Mouse (Mus musculus): ENCODE results near the gene Nxf1. TPM values are rescaled to one million over a fixed set of nuclear protein-coding genes. Genes with fewer than 3 reads are reported as not detected.

The Nxf1 gene
- 159 and 160 TPM in 2 replicates for polyA plus RNA-seq (2015; fragmentation: Nextera tagmentation; extraction: Ambion mirVana)

DNA sequence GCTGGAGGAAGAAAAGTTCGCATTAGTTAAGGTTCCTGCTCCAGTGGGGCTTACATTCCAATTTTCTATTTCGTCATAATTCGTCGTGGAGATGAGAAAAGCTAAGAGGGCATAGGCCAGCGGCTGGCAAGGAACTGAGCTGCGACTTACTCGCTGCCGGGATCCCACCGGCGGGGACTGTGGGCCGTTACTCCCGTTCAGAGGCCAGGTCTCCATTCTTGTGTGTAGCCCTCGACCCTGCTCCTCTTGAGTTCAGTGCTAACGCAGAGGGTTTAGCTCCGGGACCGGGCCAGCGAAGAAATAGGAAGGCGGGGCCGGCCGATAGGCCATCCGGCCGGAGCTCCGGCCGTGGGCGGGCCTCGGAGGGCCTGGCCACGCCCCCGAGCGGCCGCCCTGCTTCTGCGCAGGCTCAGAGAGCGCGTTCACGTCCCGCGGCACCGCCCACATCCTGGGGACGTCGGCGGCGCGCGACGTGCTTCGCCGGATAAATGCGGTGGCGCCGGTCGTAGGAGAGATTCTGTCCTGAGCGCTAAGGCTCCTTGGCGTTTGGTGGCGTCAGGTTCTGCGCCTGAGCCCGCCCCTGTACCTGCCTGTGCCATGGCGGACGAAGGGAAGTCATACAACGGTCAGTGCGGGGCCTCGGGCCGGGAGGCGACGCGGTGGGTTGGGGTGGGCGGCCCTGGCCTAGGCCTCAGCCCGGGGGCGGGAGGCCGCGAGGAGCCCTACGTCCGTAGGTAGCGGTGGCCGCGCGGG lies at the start of gene Nxf1:
Nxf1 (plus strand) TSS at position 439 of the 753 bp plus-strand sequence.
- Histone ChIP-seq H3K36me3 (peaks cover 18% of the 10 kb centered on the region), H3K4me2 (peak within 1 kb of the TSS; percentile 61), H3K27ac (peak within 1 kb of the TSS; percentile 92), H3K4me1 (peaks cover 6% of the 10 kb centered on the region; the same call in 1 of the 2 replicates), H3K9me3 (no peaks in the 10 kb centered on the region), H3K4me3 (replicated peaks) (peak within 1 kb of the TSS; percentile 96), H3K9ac (peak within 1 kb of the TSS; percentile 94), H3K27me3 (replicated peaks) (no peaks in the 10 kb centered on the region)
- WGBS = under 1% methylated on average over 75 of the region's 75 CpGs
- peak; percentile 96 for ATAC-seq (ENCODE audit: insufficient read depth, low FRiP score, low read depth)

DNA sequence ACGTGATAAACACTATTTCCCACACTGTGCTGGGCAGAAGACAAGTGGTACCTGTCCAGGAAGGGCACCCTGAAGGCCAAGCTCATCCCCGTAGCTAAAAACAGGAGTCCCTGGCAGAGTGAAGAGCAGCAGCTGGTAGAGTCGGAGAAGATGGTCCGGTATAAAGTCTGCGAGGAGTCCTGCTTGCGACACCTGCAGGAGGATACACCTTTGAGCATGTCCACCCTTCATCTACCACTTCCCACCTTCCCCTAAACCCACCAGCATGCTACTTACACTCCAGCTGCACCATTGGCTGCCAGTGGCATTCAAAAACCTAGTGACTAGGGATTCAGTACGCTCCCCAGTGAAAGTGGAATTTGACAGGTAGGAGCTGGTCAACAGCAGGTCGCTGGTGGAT lies 47.9 kb upstream of the Nxf1 start:
- no peaks in the 10 kb centered on the region for H3K27me3 ChIP-seq (replicated peaks)
- peaks cover 32% of the 10 kb centered on the region for H3K36me3 ChIP-seq
- H3K4me2 ChIP-seq = no peak overlapping the region
- no peak overlapping the region for H3K9ac ChIP-seq
- H3K9me3 ChIP-seq = no peaks in the 10 kb centered on the region
- H3K4me3 ChIP-seq (replicated peaks) = no peak overlapping the region
- peaks cover 15% of the 10 kb centered on the region for H3K4me1 ChIP-seq
- WGBS = 86% methylated on average over 8 of the region's 8 CpGs
- no peak for ATAC-seq (ENCODE audit: insufficient read depth, low FRiP score, low read depth)
- H3K27ac ChIP-seq = no peak overlapping the region

DNA sequence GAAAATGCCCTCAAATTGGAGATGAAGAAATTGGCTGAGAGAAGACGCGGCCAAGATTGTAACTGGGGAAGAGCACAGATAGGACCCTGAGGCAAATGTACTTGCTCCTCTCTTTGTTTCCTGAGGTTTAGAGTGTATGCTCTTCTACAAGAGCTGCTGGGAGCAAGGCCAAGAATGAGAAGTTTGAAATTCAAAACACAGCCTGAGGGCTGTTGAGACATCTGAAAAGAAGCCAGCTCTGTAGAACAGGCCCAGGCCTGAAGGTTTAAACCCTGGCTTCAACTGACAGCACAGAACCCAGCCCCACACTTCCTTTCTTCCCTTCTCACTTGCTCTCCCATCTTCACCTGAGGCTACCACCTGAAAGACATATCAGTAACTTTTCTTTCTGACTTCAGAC lies 46.8 kb upstream of the Nxf1 start:
- no peaks in the 10 kb centered on the region for H3K27me3 ChIP-seq (replicated peaks)
- H3K36me3 ChIP-seq = peaks cover 32% of the 10 kb centered on the region
- ATAC-seq (ENCODE audit: insufficient read depth, low FRiP score, low read depth) = no peak
- H3K9me3 ChIP-seq = no peaks in the 10 kb centered on the region
- WGBS = 79% methylated on average over 2 of the region's 2 CpGs
- peaks cover 19% of the 10 kb centered on the region for H3K4me1 ChIP-seq
- no peak overlapping the region for H3K9ac ChIP-seq
- H3K27ac ChIP-seq = peak overlapping the region; percentile 48; the same call in 1 of the 2 replicates
- H3K4me3 ChIP-seq (replicated peaks) = no peak overlapping the region
- no peak overlapping the region for H3K4me2 ChIP-seq

GRCm38 (mm10) chr19:8711506-8711905 lies 45.4 kb upstream of the Nxf1 start:
- Histone ChIP-seq H3K27ac (peak overlapping the region; percentile 92), H3K9ac (peak overlapping the region; percentile 32; the same call in 1 of the 2 replicates), H3K4me1 (peaks cover 19% of the 10 kb centered on the region)

GRCm38 (mm10) chr19:8711949-8712869 lies 44.7 kb upstream of the Nxf1 start:
- H3K4me1 ChIP-seq = peaks cover 19% of the 10 kb centered on the region
- H3K9ac ChIP-seq = peak overlapping the region; percentile 70; the same call in 1 of the 2 replicates
- no peaks in the 10 kb centered on the region for H3K27me3 ChIP-seq (replicated peaks)
- H3K4me3 ChIP-seq (replicated peaks) = peak overlapping the region; percentile 92
- no peaks in the 10 kb centered on the region for H3K9me3 ChIP-seq
- H3K36me3 ChIP-seq = peaks cover 27% of the 10 kb centered on the region
- WGBS = 48% methylated on average over 10 of the region's 10 CpGs
- no peak for ATAC-seq (ENCODE audit: insufficient read depth, low FRiP score, low read depth)
- H3K27ac ChIP-seq = peak overlapping the region; percentile 92
- peak overlapping the region; percentile 73 for H3K4me2 ChIP-seq

More at GRCm38 (mm10) chr19:8711506-8711905, 45.4 kb upstream of the Nxf1 start:
- Histone ChIP-seq H3K4me3 (replicated peaks) (peak overlapping the region; percentile 92), H3K27me3 (replicated peaks) (no peaks in the 10 kb centered on the region), H3K36me3 (peaks cover 31% of the 10 kb centered on the region), H3K4me2 (peak overlapping the region; percentile 73), H3K9me3 (no peaks in the 10 kb centered on the region)
- no peak for ATAC-seq (ENCODE audit: insufficient read depth, low FRiP score, low read depth)
- 59% methylated on average over 4 of the region's 4 CpGs for WGBS

GRCm38 (mm10) chr19:8712870-8713305 lies 44.0 kb upstream of the Nxf1 start:
- under 1% methylated on average over 13 of the region's 13 CpGs for WGBS
- peaks cover 21% of the 10 kb centered on the region for H3K36me3 ChIP-seq

GRCm38 (mm10) chr19:8713306-8713996 lies 43.4 kb upstream of the Nxf1 start:
- H3K27ac ChIP-seq = peak overlapping the region; percentile 92
- no peaks in the 10 kb centered on the region for H3K27me3 ChIP-seq (replicated peaks)
- peak overlapping the region; percentile 73 for H3K4me2 ChIP-seq
- peaks cover 16% of the 10 kb centered on the region for H3K36me3 ChIP-seq
- peaks cover 19% of the 10 kb centered on the region for H3K4me1 ChIP-seq
- peak; percentile 90 for ATAC-seq (ENCODE audit: insufficient read depth, low FRiP score, low read depth)
- peak overlapping the region; percentile 70 for H3K9ac ChIP-seq
- no peaks in the 10 kb centered on the region for H3K9me3 ChIP-seq
- WGBS = under 1% methylated on average over 51 of the region's 51 CpGs
- H3K4me3 ChIP-seq (replicated peaks) = peak overlapping the region; percentile 92

More at GRCm38 (mm10) chr19:8712870-8713305, 44.0 kb upstream of the Nxf1 start:
- peak overlapping the region; percentile 92 for H3K4me3 ChIP-seq (replicated peaks)
- ATAC-seq (ENCODE audit: insufficient read depth, low FRiP score, low read depth) = peak; percentile 27; the same call in 1 of the 2 replicates
- H3K9me3 ChIP-seq = no peaks in the 10 kb centered on the region
- peaks cover 19% of the 10 kb centered on the region for H3K4me1 ChIP-seq
- H3K27ac ChIP-seq = peak overlapping the region; percentile 92
- no peaks in the 10 kb centered on the region for H3K27me3 ChIP-seq (replicated peaks)
- H3K9ac ChIP-seq = peak overlapping the region; percentile 70
- peak overlapping the region; percentile 73 for H3K4me2 ChIP-seq

GRCm38 (mm10) chr19:8713997-8714652 lies 42.7 kb upstream of the Nxf1 start:
- H3K4me3 ChIP-seq (replicated peaks) = peak overlapping the region; percentile 92
- H3K27me3 ChIP-seq (replicated peaks) = no peaks in the 10 kb centered on the region
- H3K9me3 ChIP-seq = no peaks in the 10 kb centered on the region
- H3K9ac ChIP-seq = peak overlapping the region; percentile 70; the same call in 1 of the 2 replicates
- H3K36me3 ChIP-seq = peaks cover 9% of the 10 kb centered on the region
- 6% methylated on average over 13 of the region's 13 CpGs for WGBS
- peak overlapping the region; percentile 73 for H3K4me2 ChIP-seq
- H3K27ac ChIP-seq = peak overlapping the region; percentile 92
- ATAC-seq (ENCODE audit: insufficient read depth, low FRiP score, low read depth) = no peak
- peaks cover 19% of the 10 kb centered on the region for H3K4me1 ChIP-seq

DNA sequence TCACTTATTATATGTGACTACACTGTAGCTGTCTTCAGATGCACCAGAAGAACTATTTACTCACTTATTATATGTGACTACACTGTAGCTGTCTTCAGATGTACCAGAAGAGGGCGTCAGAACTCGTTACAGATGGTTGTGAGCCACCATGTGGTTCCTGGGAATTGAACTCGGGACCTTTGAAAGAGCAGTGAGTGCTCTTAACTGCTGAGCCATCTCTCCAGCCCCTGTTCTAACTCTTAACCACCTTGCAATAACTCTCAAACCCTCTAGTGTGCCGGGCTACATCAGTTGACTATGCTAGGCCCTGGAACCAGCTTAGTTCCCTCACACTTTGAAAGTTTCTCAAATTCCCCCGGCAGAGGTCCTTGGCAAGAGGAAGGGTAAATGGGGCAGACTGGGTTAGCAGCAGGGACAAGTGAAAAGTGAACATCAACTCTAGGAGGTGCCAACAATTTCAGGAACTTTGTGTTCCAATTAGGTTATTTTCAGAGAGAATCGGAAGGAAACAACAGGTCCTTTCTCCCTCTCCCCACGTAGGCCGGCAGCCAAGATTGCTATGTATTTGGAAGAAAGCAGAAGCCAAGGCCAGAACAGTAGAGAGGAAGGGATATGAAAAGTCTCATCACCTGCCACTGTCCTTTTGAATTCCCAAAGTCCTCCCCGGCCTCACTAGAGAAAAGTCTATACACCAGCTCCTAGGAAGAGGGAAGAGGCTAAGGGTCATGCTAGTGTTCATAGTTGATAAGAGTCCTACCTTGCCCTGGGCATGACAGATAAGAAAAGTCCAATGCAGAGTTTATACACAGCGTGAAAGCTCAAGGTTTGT lies 42.0 kb upstream of the Nxf1 start:
- peak; percentile 65; the same call in 1 of the 2 replicates for ATAC-seq (ENCODE audit: insufficient read depth, low FRiP score, low read depth)
- peaks cover 16% of the 10 kb centered on the region for H3K4me1 ChIP-seq
- H3K36me3 ChIP-seq = peaks cover 3% of the 10 kb centered on the region; the same call in 1 of the 2 replicates
- H3K9ac ChIP-seq = no peak overlapping the region
- H3K4me3 ChIP-seq (replicated peaks) = no peak overlapping the region
- no peaks in the 10 kb centered on the region for H3K9me3 ChIP-seq
- no peaks in the 10 kb centered on the region for H3K27me3 ChIP-seq (replicated peaks)
- WGBS = 69% methylated on average over 10 of the region's 10 CpGs
- H3K27ac ChIP-seq = no peak overlapping the region
- H3K4me2 ChIP-seq = no peak overlapping the region
